Mouse (Mus musculus): ENCODE data around the gene Nid2. TPM values are rescaled to one million over a fixed set of nuclear protein-coding genes. Genes with fewer than 3 reads are reported as not detected.
A peak's percentile ranks its signal among the peaks of the same experiment; 100 is the strongest.

The Nid2 gene
- polyA plus RNA-seq, 1 experiment from 2014 or later = 46.6 TPM

- no peak overlapping the region for H3K4me3 ChIP-seq
- H3K9ac ChIP-seq = peak overlapping the region; percentile 62
- H3K4me1 ChIP-seq (replicated peaks) = peaks cover 2% of the 10 kb centered on the region; the same call in 1 of the 2 replicates
- H3K36me3 ChIP-seq = no peaks in the 10 kb centered on the region
- H3K9me3 ChIP-seq = no peaks in the 10 kb centered on the region
- peak overlapping the region; percentile 48 for H3K4me2 ChIP-seq
- H3K27ac ChIP-seq = no peak overlapping the region
- WGBS = 30% methylated on average over 15 of the region's 15 CpGs
- ATAC-seq (ENCODE audit: low FRiP score) = peak; percentile 72
- no peaks in the 10 kb centered on the region for H3K27me3 ChIP-seq
These were observed 88.7 kb downstream of the Nid2 start for GRCm38 (mm10) chr14:19839600-19840332.

GRCm38 (mm10) chr14:19853471-19853870 is 102.4 kb downstream of the Nid2 start:
- Histone ChIP-seq H3K4me3 (no peak overlapping the region), H3K4me1 (replicated peaks) (no peaks in the 10 kb centered on the region), H3K9me3 (no peaks in the 10 kb centered on the region), H3K36me3 (no peaks in the 10 kb centered on the region), H3K27me3 (no peaks in the 10 kb centered on the region), H3K9ac (no peak overlapping the region), H3K4me2 (no peak overlapping the region), H3K27ac (no peak overlapping the region)
- WGBS = 35% methylated on average over 3 of the region's 3 CpGs
- no peak for ATAC-seq (ENCODE audit: low FRiP score)

GRCm38 (mm10) chr14:19858279-19858678 is 107.2 kb downstream of the Nid2 start:
- Histone ChIP-seq H3K4me1 (replicated peaks) (no peaks in the 10 kb centered on the region; the same call in 1 of the 2 replicates), H3K27me3 (no peaks in the 10 kb centered on the region), H3K4me3 (no peak overlapping the region), H3K9me3 (no peaks in the 10 kb centered on the region), H3K36me3 (no peaks in the 10 kb centered on the region), H3K27ac (no peak overlapping the region), H3K4me2 (no peak overlapping the region), H3K9ac (no peak overlapping the region)
- ATAC-seq (ENCODE audit: low FRiP score) = no peak
- 81% methylated on average over 2 of the region's 2 CpGs for WGBS

- Histone ChIP-seq H3K36me3 (no peaks in the 10 kb centered on the region), H3K9ac (no peak overlapping the region), H3K4me2 (no peak overlapping the region), H3K27me3 (no peaks in the 10 kb centered on the region), H3K4me1 (replicated peaks) (no peaks in the 10 kb centered on the region; the same call in 1 of the 2 replicates), H3K27ac (no peak overlapping the region), H3K9me3 (no peaks in the 10 kb centered on the region), H3K4me3 (no peak overlapping the region)
- ATAC-seq (ENCODE audit: low FRiP score) = peak; percentile 52; the same call in 1 of the 2 replicates
- WGBS = 57% methylated on average over 8 of the region's 8 CpGs
These were observed 108.0 kb downstream of the Nid2 start for GRCm38 (mm10) chr14:19858808-19859776.

- no peaks in the 10 kb centered on the region for H3K36me3 ChIP-seq
- no peak overlapping the region for H3K27ac ChIP-seq
- H3K9me3 ChIP-seq = no peaks in the 10 kb centered on the region
- H3K4me3 ChIP-seq = no peak overlapping the region
- no peaks in the 10 kb centered on the region for H3K27me3 ChIP-seq
- no peaks in the 10 kb centered on the region; the same call in 1 of the 2 replicates for H3K4me1 ChIP-seq (replicated peaks)
- WGBS = 93% methylated on average over 4 of the region's 4 CpGs
- no peak overlapping the region for H3K9ac ChIP-seq
- no peak overlapping the region for H3K4me2 ChIP-seq
- no peak for ATAC-seq (ENCODE audit: low FRiP score)
These were observed 109.2 kb downstream of the Nid2 start for GRCm38 (mm10) chr14:19860281-19860680.

Other genes starting within 250 kb of the Nid2 start
- gene Gm2244, start 201.3 kb upstream of the Nid2 start, polyA plus RNA-seq (2015; fragmentation: Nextera tagmentation; extraction: Ambion mirVana) = 0.40 and 0.52 TPM in 2 replicates
- 5.4 TPM in 2 replicates for gene Gm2237, start 166.1 kb upstream of the Nid2 start, polyA plus RNA-seq (2015; fragmentation: Nextera tagmentation; extraction: Ambion mirVana)
- not detected in 2 replicates for gene Gm5458, start 148.7 kb upstream of the Nid2 start, polyA plus RNA-seq (2015; fragmentation: Nextera tagmentation; extraction: Ambion mirVana)
- gene Rtraf, start 72.6 kb downstream of the Nid2 start, polyA plus RNA-seq (2015; fragmentation: Nextera tagmentation; extraction: Ambion mirVana) = 202 and 207 TPM in 2 replicates
- gene Gng2, start 226.4 kb downstream of the Nid2 start, polyA plus RNA-seq (2015; fragmentation: Nextera tagmentation; extraction: Ambion mirVana) = 374 and 390 TPM in 2 replicates

Measured in hindbrain, embryonic 13.5 days (tissue).